Mouse (Mus musculus): ENCODE data around the gene Ptprr.

Ptprr gene

GRCm38 (mm10) chr10:116266561-116267433, 248.8 kb downstream of the Ptprr start:
- no peak for DNase-seq (ENCODE audit: low spot score)

- DNase-seq (ENCODE audit: low spot score) = no peak
Measured at GRCm38 (mm10) chr10:116267434-116267822, 249.4 kb downstream of the Ptprr start.

DNA sequence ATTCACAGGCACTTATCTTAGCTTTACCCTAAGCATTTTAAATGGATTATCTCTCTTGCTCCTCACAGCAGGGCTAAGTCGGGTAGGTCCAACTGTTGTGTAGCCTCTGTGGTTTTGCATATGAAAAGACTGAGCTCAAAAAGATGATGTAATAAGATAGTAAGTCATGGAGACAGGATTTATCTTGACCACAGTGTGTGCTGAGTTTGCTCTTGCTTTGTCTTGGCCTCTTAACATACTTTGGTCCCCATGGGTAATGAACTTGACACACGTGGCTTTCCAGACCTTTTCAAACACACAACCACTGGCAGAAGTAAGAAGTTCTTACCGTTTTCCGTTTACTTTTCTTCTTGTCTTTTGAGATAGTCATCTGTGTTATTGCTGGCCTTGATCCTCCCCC, 250.3 kb downstream of the Ptprr start:
- no peak for DNase-seq (ENCODE audit: low spot score)

GRCm38 (mm10) chr10:116270646-116271469, 252.8 kb downstream of the Ptprr start:
- DNase-seq (ENCODE audit: low spot score) = no peak

DNA sequence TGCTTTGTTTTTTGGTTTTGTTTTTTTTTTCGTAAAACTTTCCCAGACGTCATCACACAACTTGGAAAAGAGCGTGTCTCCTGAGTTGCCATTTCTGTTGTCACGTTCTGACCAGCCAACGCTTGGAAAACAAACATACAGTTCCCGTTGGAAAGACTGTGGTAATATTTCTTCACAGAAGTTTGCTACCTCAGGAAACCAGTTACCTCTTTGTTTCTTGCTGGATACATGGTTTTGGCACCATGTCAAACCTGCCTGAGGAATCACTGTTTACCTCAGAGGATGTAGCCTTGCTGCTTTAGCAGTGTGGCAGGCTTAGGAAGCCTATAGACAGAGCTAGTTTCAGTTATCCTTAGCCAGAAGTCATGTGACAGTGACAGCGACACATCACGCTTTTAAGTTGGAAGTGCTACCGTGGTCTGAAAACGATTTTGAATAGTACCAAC, 253.5 kb downstream of the Ptprr start:
- no peak for DNase-seq (ENCODE audit: low spot score)

DNA sequence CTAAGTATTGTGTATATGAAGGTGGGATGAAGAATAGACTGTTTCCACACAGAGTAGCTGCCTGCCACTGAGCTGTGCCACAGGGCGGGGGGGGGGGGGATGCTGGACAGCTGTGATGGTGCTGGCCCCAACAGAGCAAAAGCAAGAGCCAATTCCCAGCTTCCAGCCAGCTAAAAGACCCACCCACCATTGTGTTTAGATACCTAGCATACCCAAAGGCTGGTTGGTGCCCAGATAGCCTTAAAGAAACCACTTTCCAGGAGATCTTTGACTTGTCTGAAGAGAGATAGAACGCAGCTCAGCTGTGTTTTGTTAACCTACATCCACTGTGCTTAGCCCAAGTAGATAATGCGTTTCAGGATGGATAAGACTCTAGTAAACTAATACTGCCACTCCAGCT, 254.1 kb downstream of the Ptprr start:
- no peak for DNase-seq (ENCODE audit: low spot score)

GRCm38 (mm10) chr10:116275280-116275679, 257.3 kb downstream of the Ptprr start, which contains the start of gene Ptprb:
Gene Ptprb (plus strand): TSS chr10:116275523.
- no peak for DNase-seq (ENCODE audit: low spot score)

DNA sequence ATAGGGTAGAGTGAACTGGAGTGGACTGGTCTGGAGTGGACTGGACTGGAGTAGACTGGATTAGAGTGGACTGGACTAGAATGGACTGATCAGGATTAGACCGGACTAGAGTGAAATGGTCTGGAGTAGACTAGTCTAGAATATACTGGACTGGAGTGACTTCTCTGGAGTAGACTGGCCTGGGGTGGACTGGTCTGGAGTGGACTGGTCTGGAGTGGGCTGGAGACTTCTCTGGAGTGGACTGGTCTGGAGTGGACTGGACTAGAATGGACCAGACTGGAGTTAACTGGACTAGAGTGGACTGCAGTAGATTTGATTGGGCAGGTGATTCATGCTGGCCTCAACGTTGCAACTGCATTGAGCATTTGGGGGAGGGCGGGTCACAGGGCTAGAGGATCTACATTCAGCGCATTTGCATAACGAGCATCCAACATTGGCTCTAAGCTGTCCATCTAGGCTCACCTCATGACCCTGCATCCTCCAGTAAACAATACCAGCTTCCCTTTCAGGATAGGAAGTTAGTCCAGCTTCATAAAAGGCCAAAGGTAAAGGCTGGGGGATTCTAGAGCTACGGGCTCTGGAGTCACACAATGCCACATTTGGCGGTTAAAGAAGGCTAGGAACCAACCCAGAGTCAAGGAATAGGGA, 268.8 kb downstream of the Ptprr start:
- no peak for DNase-seq (ENCODE audit: low spot score)

DNA sequence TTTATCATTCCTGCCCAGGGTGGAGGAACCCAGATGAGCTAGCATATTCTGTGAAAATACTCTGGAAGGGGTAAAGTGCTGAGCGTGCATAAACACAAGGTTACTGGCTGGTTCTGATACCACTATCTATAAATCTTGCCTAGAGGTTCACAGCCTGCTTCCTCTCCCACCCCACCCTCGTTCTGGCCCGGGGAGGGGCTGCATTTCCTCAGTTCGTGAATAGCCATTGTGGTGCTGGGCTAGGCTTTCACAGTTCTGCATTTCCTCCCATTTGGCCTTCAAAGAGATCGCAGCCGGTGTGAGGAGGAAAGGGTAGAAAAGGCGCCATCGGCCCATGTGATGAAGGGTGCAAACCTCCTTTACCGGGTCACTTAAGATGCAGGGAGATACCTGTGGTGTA, 270.1 kb downstream of the Ptprr start:
- no peak for DNase-seq (ENCODE audit: low spot score)

DNA sequence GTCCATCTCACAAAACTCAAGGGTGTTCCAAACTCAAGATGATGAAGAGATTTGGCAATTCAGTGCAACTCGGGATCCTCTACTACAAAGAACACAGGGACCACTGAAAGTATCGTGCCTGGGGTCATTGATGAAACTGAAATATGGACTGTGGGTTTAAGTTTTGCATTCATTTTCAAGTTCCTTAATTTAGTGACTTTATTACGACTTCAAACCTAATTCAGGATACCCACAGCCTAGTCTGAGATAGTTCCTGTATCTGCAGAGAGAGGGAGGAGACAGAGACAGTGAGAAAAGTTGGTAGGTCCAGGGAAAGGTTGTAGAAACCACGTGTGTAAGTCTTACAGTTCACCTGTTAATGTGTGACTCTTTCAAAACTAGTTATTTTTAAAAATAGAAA, 272.5 kb downstream of the Ptprr start:
- DNase-seq (ENCODE audit: low spot score) = no peak

- no peak for DNase-seq (ENCODE audit: low spot score)
Measured at GRCm38 (mm10) chr10:116291153-116291755, 273.2 kb downstream of the Ptprr start.

GRCm38 (mm10) chr10:116296439-116296838, 278.4 kb downstream of the Ptprr start:
- DNase-seq (ENCODE audit: low spot score) = no peak

DNA sequence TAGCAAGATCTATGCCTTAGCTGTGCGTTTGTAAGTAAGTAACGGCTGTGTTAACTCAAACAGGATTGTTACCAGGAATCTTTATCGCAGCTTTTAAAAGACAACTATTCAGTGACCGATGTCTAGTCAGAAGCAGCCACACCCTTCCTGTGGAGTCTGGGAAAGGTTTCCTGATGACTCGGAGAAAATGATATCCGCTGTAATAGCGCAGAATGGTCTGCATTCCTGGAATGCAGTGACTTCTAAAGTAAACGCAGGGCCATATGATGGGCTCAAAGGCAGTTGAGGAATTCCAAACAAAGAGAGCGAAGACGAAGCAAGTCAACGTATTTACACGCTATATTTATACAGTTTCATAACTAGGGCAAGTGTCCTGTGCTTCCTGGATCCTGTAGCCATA, 279.8 kb downstream of the Ptprr start:
- DNase-seq (ENCODE audit: low spot score) = no peak

- DNase-seq (ENCODE audit: low spot score) = no peak
Measured at GRCm38 (mm10) chr10:116300824-116301223, 282.8 kb downstream of the Ptprr start.

- peak; percentile 49 for DNase-seq (ENCODE audit: low spot score)
Measured at GRCm38 (mm10) chr10:116301258-116301657, 283.2 kb downstream of the Ptprr start.

- no peak for DNase-seq (ENCODE audit: low spot score)
Measured at GRCm38 (mm10) chr10:116304355-116304754, 286.3 kb downstream of the Ptprr start.

DNA sequence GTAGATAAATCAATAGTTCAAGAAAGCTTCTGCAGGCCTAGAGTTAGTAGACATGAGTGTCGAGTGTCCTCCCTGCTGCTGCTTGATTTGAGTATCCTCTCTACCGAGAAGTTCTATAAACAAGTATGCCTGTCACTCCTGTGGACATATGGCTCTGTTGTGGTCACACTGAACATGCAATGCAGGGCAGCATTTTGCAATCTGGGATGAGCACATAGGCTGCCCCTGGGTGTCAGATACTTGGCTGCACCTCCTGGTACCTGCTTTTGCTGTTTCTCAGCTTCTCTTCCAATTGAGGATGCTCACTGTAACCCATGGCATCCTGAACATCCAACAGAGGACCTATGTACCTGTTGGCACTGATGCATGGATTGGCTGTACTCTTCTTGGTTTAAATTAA, 291.4 kb downstream of the Ptprr start:
- DNase-seq (ENCODE audit: low spot score) = no peak

GRCm38 (mm10) chr10:116310516-116311210, 292.6 kb downstream of the Ptprr start:
- peak; percentile 74 for DNase-seq (ENCODE audit: low spot score)

DNA sequence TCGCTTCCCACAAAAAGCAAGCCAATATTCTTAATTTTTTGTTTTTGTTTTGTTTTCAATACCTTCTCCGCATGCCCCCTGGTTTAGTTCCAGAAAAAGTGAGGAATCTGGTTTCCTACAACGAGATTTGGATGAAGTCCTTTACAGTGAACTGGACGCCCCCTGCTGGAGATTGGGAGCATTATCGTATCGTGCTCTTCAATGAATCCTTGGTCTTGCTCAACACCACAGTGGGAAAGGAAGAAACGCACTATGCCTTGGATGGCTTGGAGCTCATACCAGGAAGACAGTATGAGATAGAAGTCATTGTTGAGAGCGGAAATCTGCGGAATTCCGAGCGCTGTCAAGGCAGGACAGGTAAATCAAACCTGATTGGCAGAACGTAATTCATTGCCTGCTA, 301.2 kb downstream of the Ptprr start:
- peak; percentile 86 for DNase-seq (ENCODE audit: low spot score)
